Mouse (Mus musculus) olfactory bulb, adult 2 months (tissue): ENCODE measurements at regions not wholly inside any gene's neighbourhood (a gene's known extent, or its start where the extent isn't known, plus 50 kb on each side); places are given as distances from the start of the nearest gene placed in this dataset.

ENCODE experiments used
- H3K27ac ChIP-seq: fragments of 200-500 bp; 2 replicates; pipeline ENCODE4 v1.5.1; 2012; ENCODE audit warnings: low read depth, low read length; ENCODE audit not compliant: insufficient read depth
- H3K4me1 ChIP-seq: fragments of 200-500 bp; 2 replicates; pipeline ENCODE4 v1.6.1; 2012; ENCODE audit warnings: low read length; ENCODE audit not compliant: control insufficient read depth, insufficient read depth
- H3K4me3 ChIP-seq: fragments of 200-500 bp; 2 replicates; pipeline ENCODE4 v1.5.1; 2012; ENCODE audit warnings: mild to moderate bottlenecking, low read depth, low read length, moderate library complexity; ENCODE audit not compliant: insufficient read depth
- CTCF ChIP-seq: fragments of 200-500 bp; IDR thresholded peaks from 2 replicates; pipeline ENCODE4 v1.5.1; 2012; ENCODE audit warnings: low read depth, mild to moderate bottlenecking, low read length, moderate library complexity; ENCODE audit not compliant: insufficient read depth
- POLR2A ChIP-seq: fragments of 200-500 bp; IDR thresholded peaks from 2 replicates; pipeline ENCODE4 v1.6.1; 2012; ENCODE audit warnings: mild to moderate bottlenecking, low read depth, low read length, moderate library complexity; ENCODE audit not compliant: insufficient read depth
- WGBS: fragments of 180-500 bp; shearing (Covaris S2); methylation state at CpG from one replicate; pipeline ENCODE4 v1.1.7; 2018; 5-methylcytosine and 5-hydroxymethylcytosine counted together

- Histone ChIP-seq H3K4me1 (no peaks in the 10 kb centered on the region), H3K4me3 (no peak overlapping the region), H3K27ac (no peak overlapping the region)
- WGBS: 100% methylated on average over 1 of the region's 1 CpGs
- no peak for TF ChIP-seq CTCF
- TF ChIP-seq POLR2A: no peak
Observed at GRCm38 (mm10) chr1:73205788-73206187, 190.1 kb upstream of the Tnp1 start.

GRCm38 (mm10) chr1:73200112-73200511 lies 184.4 kb upstream of the Tnp1 start:
- 87% methylated on average over 2 of the region's 2 CpGs for WGBS
- no peak overlapping the region for H3K4me3 ChIP-seq

GRCm38 (mm10) chr1:73190832-73191231 lies 175.1 kb upstream of the Tnp1 start:
- no peak for TF ChIP-seq POLR2A
- Histone ChIP-seq H3K27ac (no peak overlapping the region), H3K4me1 (peaks cover 2% of the 10 kb centered on the region; the same call in 1 of the 2 replicates), H3K4me3 (no peak overlapping the region)
- 71% methylated on average over 5 of the region's 5 CpGs for WGBS

More at GRCm38 (mm10) chr1:73200112-73200511, 184.4 kb upstream of the Tnp1 start:
- no peaks in the 10 kb centered on the region for H3K4me1 ChIP-seq
- H3K27ac ChIP-seq: no peak overlapping the region
- TF ChIP-seq CTCF: no peak
- TF ChIP-seq POLR2A: no peak

GRCm38 (mm10) chr1:73188796-73189195 lies 173.1 kb upstream of the Tnp1 start:
- WGBS: 88% methylated on average over 2 of the region's 2 CpGs
- Histone ChIP-seq H3K4me1 (peaks cover 2% of the 10 kb centered on the region; the same call in 1 of the 2 replicates), H3K27ac (no peak overlapping the region), H3K4me3 (no peak overlapping the region)
- no peak for TF ChIP-seq POLR2A
- TF ChIP-seq CTCF: no peak

- WGBS: 86% methylated on average over 6 of the region's 6 CpGs
- no peak overlapping the region for H3K27ac ChIP-seq
- H3K4me1 ChIP-seq: no peaks in the 10 kb centered on the region
- H3K4me3 ChIP-seq: no peak overlapping the region
- no peak for TF ChIP-seq CTCF
- TF ChIP-seq POLR2A: no peak
Observed at GRCm38 (mm10) chr1:73184477-73184876, 168.8 kb upstream of the Tnp1 start.

GRCm38 (mm10) chr1:73178810-73179209 lies 163.1 kb upstream of the Tnp1 start:
- Histone ChIP-seq H3K4me3 (no peak overlapping the region), H3K4me1 (no peaks in the 10 kb centered on the region), H3K27ac (no peak overlapping the region)
- WGBS: 52% methylated on average over 3 of the region's 3 CpGs
- TF ChIP-seq CTCF: no peak
- no peak for TF ChIP-seq POLR2A

- WGBS: 86% methylated on average over 3 of the region's 3 CpGs
- H3K4me3 ChIP-seq: no peak overlapping the region
- H3K4me1 ChIP-seq: no peaks in the 10 kb centered on the region
- TF ChIP-seq POLR2A (no peak), CTCF (no peak)
- no peak overlapping the region for H3K27ac ChIP-seq
Observed at GRCm38 (mm10) chr1:73177076-73177475, 161.4 kb upstream of the Tnp1 start.

GRCm38 (mm10) chr1:73170668-73171008 lies 154.9 kb upstream of the Tnp1 start:
- peaks cover 3% of the 10 kb centered on the region for H3K4me1 ChIP-seq
- TF ChIP-seq CTCF (no peak), POLR2A (no peak)
- H3K4me3 ChIP-seq: no peak overlapping the region
- H3K27ac ChIP-seq: no peak overlapping the region
- WGBS: 89% methylated on average over 3 of the region's 3 CpGs

GRCm38 (mm10) chr1:73169929-73170667 lies 154.4 kb upstream of the Tnp1 start:
- Histone ChIP-seq H3K27ac (no peak overlapping the region), H3K4me3 (no peak overlapping the region), H3K4me1 (peaks cover 3% of the 10 kb centered on the region)
- no peak for TF ChIP-seq POLR2A
- WGBS: 68% methylated on average over 6 of the region's 6 CpGs

GRCm38 (mm10) chr1:73169077-73169869 lies 153.6 kb upstream of the Tnp1 start:
- 51% methylated on average over 10 of the region's 10 CpGs for WGBS
- TF ChIP-seq POLR2A (no peak), CTCF (no peak)
- no peak overlapping the region for H3K27ac ChIP-seq
- peaks cover 3% of the 10 kb centered on the region for H3K4me1 ChIP-seq
- no peak overlapping the region for H3K4me3 ChIP-seq
